Mouse (Mus musculus): ENCODE results near the gene Coro1c. TPM values are rescaled to one million over a fixed set of nuclear protein-coding genes. Genes with fewer than 3 reads are reported as not detected.
A peak's percentile ranks its signal among the peaks of the same experiment; 100 is the strongest.
"Not testable (repeated sequence)": the region's sequence is repeated elsewhere in the genome, so short reads cannot be mapped to it uniquely, and the experiment has no call there.

The Coro1c gene
- polyA plus RNA-seq, 1 experiment from 2014 or later = 108 TPM

- no peaks in the 10 kb centered on the region for H3K27me3 ChIP-seq (ENCODE audit: control insufficient read depth, insufficient read depth, low read length)
- WGBS = 88% methylated on average over 2 of the region's 2 CpGs
These were observed 95.9 kb downstream of the Coro1c start for GRCm38 (mm10) chr5:113812638-113813037.

GRCm38 (mm10) chr5:113811824-113812420 lies 96.6 kb downstream of the Coro1c start:
- H3K9me3 ChIP-seq (ENCODE audit: control insufficient read depth, low read length); H3K36me3 ChIP-seq (ENCODE audit: control insufficient read depth, insufficient read depth, low read length); H3K4me2 ChIP-seq (replicated peaks; ENCODE audit: low read depth, low read length); H3K27me3 ChIP-seq (ENCODE audit: control insufficient read depth, insufficient read depth, low read length); H3K9ac ChIP-seq (ENCODE audit: low read depth, low read length); H3K4me3 ChIP-seq (ENCODE audit: low read length); H3K27ac ChIP-seq (ENCODE audit: low read depth, low read length); ATAC-seq (ENCODE audit: low FRiP score, low TSS enrichment); H3K4me1 ChIP-seq (ENCODE audit: control insufficient read depth, insufficient read depth, low read length): not testable (repeated sequence)
- 21% methylated on average over 11 of the region's 12 CpGs for WGBS

More at GRCm38 (mm10) chr5:113812638-113813037, 95.9 kb downstream of the Coro1c start:
- Histone ChIP-seq H3K9me3 (ENCODE audit: control insufficient read depth, low read length) (peaks cover 4% of the 10 kb centered on the region; the same call in 1 of the 2 replicates), H3K4me1 (ENCODE audit: control insufficient read depth, insufficient read depth, low read length) (0 out of 2 replicates have a peak, but pooled peaks cover 6% of the 10 kb centered on the region), H3K27ac (ENCODE audit: low read depth, low read length) (no peak overlapping the region), H3K4me3 (ENCODE audit: low read length) (no peak overlapping the region), H3K9ac (ENCODE audit: low read depth, low read length) (no peak overlapping the region), H3K4me2 (replicated peaks; ENCODE audit: low read depth, low read length) (no peak overlapping the region), H3K36me3 (ENCODE audit: control insufficient read depth, insufficient read depth, low read length) (no peaks in the 10 kb centered on the region)
- ATAC-seq (ENCODE audit: low FRiP score, low TSS enrichment) = no peak

GRCm38 (mm10) chr5:113810111-113810510 lies 98.4 kb downstream of the Coro1c start:
- Histone ChIP-seq H3K27me3 (ENCODE audit: control insufficient read depth, insufficient read depth, low read length) (no peaks in the 10 kb centered on the region), H3K9ac (ENCODE audit: low read depth, low read length) (no peak overlapping the region), H3K36me3 (ENCODE audit: control insufficient read depth, insufficient read depth, low read length) (no peaks in the 10 kb centered on the region), H3K4me3 (ENCODE audit: low read length) (no peak overlapping the region), H3K9me3 (ENCODE audit: control insufficient read depth, low read length) (peaks cover 4% of the 10 kb centered on the region; the same call in 1 of the 2 replicates), H3K4me1 (ENCODE audit: control insufficient read depth, insufficient read depth, low read length) (0 out of 2 replicates have a peak, but pooled peaks cover 2% of the 10 kb centered on the region), H3K27ac (ENCODE audit: low read depth, low read length) (no peak overlapping the region), H3K4me2 (replicated peaks; ENCODE audit: low read depth, low read length) (no peak overlapping the region)
- ATAC-seq (ENCODE audit: low FRiP score, low TSS enrichment) = no peak
- 95% methylated on average over 4 of the region's 4 CpGs for WGBS

GRCm38 (mm10) chr5:113808177-113808576 lies 100.4 kb downstream of the Coro1c start:
- Histone ChIP-seq H3K4me1 (ENCODE audit: control insufficient read depth, insufficient read depth, low read length) (0 out of 2 replicates have a peak, but pooled peaks cover 2% of the 10 kb centered on the region), H3K36me3 (ENCODE audit: control insufficient read depth, insufficient read depth, low read length) (no peaks in the 10 kb centered on the region), H3K27me3 (ENCODE audit: control insufficient read depth, insufficient read depth, low read length) (no peaks in the 10 kb centered on the region), H3K9me3 (ENCODE audit: control insufficient read depth, low read length) (peaks cover 4% of the 10 kb centered on the region; the same call in 1 of the 2 replicates), H3K27ac (ENCODE audit: low read depth, low read length) (no peak overlapping the region), H3K4me3 (ENCODE audit: low read length) (no peak overlapping the region), H3K4me2 (replicated peaks; ENCODE audit: low read depth, low read length) (no peak overlapping the region), H3K9ac (ENCODE audit: low read depth, low read length) (no peak overlapping the region)
- ATAC-seq (ENCODE audit: low FRiP score, low TSS enrichment) = no peak
- 77% methylated on average over 2 of the region's 2 CpGs for WGBS

- peaks cover 4% of the 10 kb centered on the region; the same call in 1 of the 2 replicates for H3K9me3 ChIP-seq (ENCODE audit: control insufficient read depth, low read length)
- H3K4me3 ChIP-seq (ENCODE audit: low read length) = no peak overlapping the region
- H3K36me3 ChIP-seq (ENCODE audit: control insufficient read depth, insufficient read depth, low read length) = no peaks in the 10 kb centered on the region
- 0 out of 2 replicates have a peak, but pooled peaks cover 2% of the 10 kb centered on the region for H3K4me1 ChIP-seq (ENCODE audit: control insufficient read depth, insufficient read depth, low read length)
- H3K27ac ChIP-seq (ENCODE audit: low read depth, low read length) = no peak overlapping the region
- H3K9ac ChIP-seq (ENCODE audit: low read depth, low read length) = no peak overlapping the region
- H3K27me3 ChIP-seq (ENCODE audit: control insufficient read depth, insufficient read depth, low read length) = no peaks in the 10 kb centered on the region
- no peak overlapping the region for H3K4me2 ChIP-seq (replicated peaks; ENCODE audit: low read depth, low read length)
- ATAC-seq (ENCODE audit: low FRiP score, low TSS enrichment) = no peak
- 58% methylated on average over 9 of the region's 9 CpGs for WGBS
These were observed 100.8 kb downstream of the Coro1c start for GRCm38 (mm10) chr5:113807712-113808111.

- no peaks in the 10 kb centered on the region for H3K27me3 ChIP-seq (ENCODE audit: control insufficient read depth, insufficient read depth, low read length)
- H3K4me2 ChIP-seq (replicated peaks; ENCODE audit: low read depth, low read length) = no peak overlapping the region
- no peaks in the 10 kb centered on the region for H3K36me3 ChIP-seq (ENCODE audit: control insufficient read depth, insufficient read depth, low read length)
- 23% methylated on average over 10 of the region's 10 CpGs for WGBS
- H3K9me3 ChIP-seq (ENCODE audit: control insufficient read depth, low read length) = peaks cover under 1% of the 10 kb centered on the region; the same call in 1 of the 2 replicates
- no peak overlapping the region for H3K27ac ChIP-seq (ENCODE audit: low read depth, low read length)
- no peak for ATAC-seq (ENCODE audit: low FRiP score, low TSS enrichment)
- no peak overlapping the region for H3K9ac ChIP-seq (ENCODE audit: low read depth, low read length)
- H3K4me1 ChIP-seq (ENCODE audit: control insufficient read depth, insufficient read depth, low read length) = 0 out of 2 replicates have a peak, but pooled peaks cover 2% of the 10 kb centered on the region
- no peak overlapping the region for H3K4me3 ChIP-seq (ENCODE audit: low read length)
These were observed 102.1 kb downstream of the Coro1c start for GRCm38 (mm10) chr5:113806414-113806813.

GRCm38 (mm10) chr5:113805301-113805700 lies 103.3 kb downstream of the Coro1c start:
- no peak overlapping the region for H3K4me2 ChIP-seq (replicated peaks; ENCODE audit: low read depth, low read length)
- peaks cover 7% of the 10 kb centered on the region; the same call in 1 of the 2 replicates for H3K4me1 ChIP-seq (ENCODE audit: control insufficient read depth, insufficient read depth, low read length)
- H3K9me3 ChIP-seq (ENCODE audit: control insufficient read depth, low read length) = no peaks in the 10 kb centered on the region
- H3K27ac ChIP-seq (ENCODE audit: low read depth, low read length) = no peak overlapping the region
- no peak overlapping the region for H3K9ac ChIP-seq (ENCODE audit: low read depth, low read length)
- H3K36me3 ChIP-seq (ENCODE audit: control insufficient read depth, insufficient read depth, low read length) = no peaks in the 10 kb centered on the region
- H3K27me3 ChIP-seq (ENCODE audit: control insufficient read depth, insufficient read depth, low read length) = no peaks in the 10 kb centered on the region
- 90% methylated on average over 9 of the region's 9 CpGs for WGBS
- no peak for ATAC-seq (ENCODE audit: low FRiP score, low TSS enrichment)
- no peak overlapping the region for H3K4me3 ChIP-seq (ENCODE audit: low read length)

GRCm38 (mm10) chr5:113804395-113804966 lies 104.1 kb downstream of the Coro1c start:
- ATAC-seq (ENCODE audit: low FRiP score, low TSS enrichment) = no peak
- peaks cover 8% of the 10 kb centered on the region; the same call in 1 of the 2 replicates for H3K4me1 ChIP-seq (ENCODE audit: control insufficient read depth, insufficient read depth, low read length)

GRCm38 (mm10) chr5:113800280-113800679 lies 108.3 kb downstream of the Coro1c start, which contains the start of gene Tmem119:
TSS of gene Tmem119 (minus strand) at chr5:113800516.
- Histone ChIP-seq H3K36me3 (ENCODE audit: control insufficient read depth, insufficient read depth, low read length) (peaks cover 2% of the 10 kb centered on the region; the same call in 1 of the 2 replicates), H3K4me3 (ENCODE audit: low read length) (peak within 1 kb of the TSS; percentile 28), H3K4me2 (replicated peaks; ENCODE audit: low read depth, low read length) (peak within 1 kb of the TSS; percentile 24), H3K4me1 (ENCODE audit: control insufficient read depth, insufficient read depth, low read length) (peaks cover 25% of the 10 kb centered on the region), H3K27ac (ENCODE audit: low read depth, low read length) (peak within 1 kb of the TSS; percentile 12; the same call in 1 of the 2 replicates), H3K27me3 (ENCODE audit: control insufficient read depth, insufficient read depth, low read length) (no peaks in the 10 kb centered on the region), H3K9ac (ENCODE audit: low read depth, low read length) (peak within 1 kb of the TSS; percentile 48; the same call in 1 of the 2 replicates), H3K9me3 (ENCODE audit: control insufficient read depth, low read length) (no peaks in the 10 kb centered on the region)
- peak; percentile 88 for ATAC-seq (ENCODE audit: low FRiP score, low TSS enrichment)
- WGBS = 1% methylated on average over 11 of the region's 11 CpGs

More at GRCm38 (mm10) chr5:113804395-113804966, 104.1 kb downstream of the Coro1c start:
- WGBS = 52% methylated on average over 7 of the region's 7 CpGs
- no peaks in the 10 kb centered on the region for H3K9me3 ChIP-seq (ENCODE audit: control insufficient read depth, low read length)
- no peaks in the 10 kb centered on the region for H3K27me3 ChIP-seq (ENCODE audit: control insufficient read depth, insufficient read depth, low read length)
- no peak overlapping the region for H3K4me3 ChIP-seq (ENCODE audit: low read length)
- no peak overlapping the region for H3K9ac ChIP-seq (ENCODE audit: low read depth, low read length)
- no peak overlapping the region for H3K27ac ChIP-seq (ENCODE audit: low read depth, low read length)
- no peaks in the 10 kb centered on the region for H3K36me3 ChIP-seq (ENCODE audit: control insufficient read depth, insufficient read depth, low read length)
- H3K4me2 ChIP-seq (replicated peaks; ENCODE audit: low read depth, low read length) = no peak overlapping the region

Data from kidney, embryonic 14.5 days (tissue).